ENCODE assay signal across 22 mouse cellular contexts in genomic region chr9:31851710-31852109, GRCm38 (mm10).
DNase-seq lines count a peak whose midpoint lies in the region; ATAC-seq and TF ChIP-seq lines count a peak whose summit lies in the region.
"Had no signal": no experiment of that assay in that cellular context is flagged by ENCODE, and none has a peak within 500 bp of the region (broad histone marks: within the 10 kb centered on the region; RNA-seq: fewer than 3 reads in every experiment).

No protein-coding gene starts in this region.

- H3K4me1 ChIP-seq in liver, postnatal 0 days (ENCODE audit: insufficient read depth), result no peaks in the 10 kb centered on the region
- no peaks in the 10 kb centered on the region for H3K4me1 ChIP-seq in liver, embryonic 12.5 days
- H3K4me1 ChIP-seq in intestine, embryonic 15.5 days (replicated peaks), result 0 out of 2 replicates have a peak, but pooled peaks cover 3% of the 10 kb centered on the region
- no peaks in the 10 kb centered on the region for H3K4me1 ChIP-seq in stomach, embryonic 16.5 days (ENCODE audit: control insufficient read depth, insufficient read depth, low read length)
- H3K4me1 ChIP-seq in midbrain, embryonic 10.5 days, result no peaks in the 10 kb centered on the region
- no peaks in the 10 kb centered on the region for H3K4me1 ChIP-seq in hindbrain, embryonic 12.5 days
- H3K4me1 ChIP-seq: forebrain, embryonic 15.5 days; neural tube, embryonic 13.5 days had no signal

- H3K4me3 ChIP-seq in liver, postnatal 0 days (ENCODE audit: low read depth, low read length), result no peak overlapping the region
- H3K4me3 ChIP-seq in liver, embryonic 12.5 days, result no peak overlapping the region
- no peak overlapping the region for H3K4me3 ChIP-seq in intestine, embryonic 15.5 days (replicated peaks)
- no peak overlapping the region for H3K4me3 ChIP-seq in stomach, embryonic 16.5 days (replicated peaks; ENCODE audit: low read length)
- H3K4me3 ChIP-seq in midbrain, embryonic 10.5 days, result no peak overlapping the region
- H3K4me3 ChIP-seq in hindbrain, embryonic 12.5 days, result no peak overlapping the region
- H3K4me3 ChIP-seq: forebrain, embryonic 15.5 days; gastrocnemius, adult 2 months; left cerebral cortex, adult 2 months; neural tube, embryonic 13.5 days had no signal

- H3K27me3 ChIP-seq in liver, postnatal 0 days (ENCODE audit: insufficient read depth, low read length), result no peaks in the 10 kb centered on the region
- H3K27me3 ChIP-seq in liver, embryonic 12.5 days (replicated peaks), result 0 out of 2 replicates have a peak, but pooled peaks cover 5% of the 10 kb centered on the region
- H3K27me3 ChIP-seq in intestine, embryonic 15.5 days (replicated peaks), result no peaks in the 10 kb centered on the region
- H3K27me3 ChIP-seq in stomach, embryonic 16.5 days (ENCODE audit: control insufficient read depth, insufficient read depth, low read length), result no peaks in the 10 kb centered on the region
- H3K27me3 ChIP-seq in midbrain, embryonic 10.5 days (ENCODE audit: low read depth, poor library complexity, severe bottlenecking), result no peaks in the 10 kb centered on the region
- H3K27me3 ChIP-seq in hindbrain, embryonic 12.5 days, result no peaks in the 10 kb centered on the region
- H3K27me3 ChIP-seq: forebrain, embryonic 15.5 days had no signal

- H3K36me3 ChIP-seq in liver, postnatal 0 days (replicated peaks; ENCODE audit: insufficient read depth, low read length), result no peaks in the 10 kb centered on the region
- H3K36me3 ChIP-seq in liver, embryonic 12.5 days, result no peaks in the 10 kb centered on the region
- H3K36me3 ChIP-seq in intestine, embryonic 15.5 days, result no peaks in the 10 kb centered on the region
- H3K36me3 ChIP-seq in stomach, embryonic 16.5 days (ENCODE audit: control insufficient read depth, insufficient read depth, low read length), result no peaks in the 10 kb centered on the region
- H3K36me3 ChIP-seq in midbrain, embryonic 10.5 days, result no peaks in the 10 kb centered on the region
- H3K36me3 ChIP-seq in hindbrain, embryonic 12.5 days, result no peaks in the 10 kb centered on the region
- H3K36me3 ChIP-seq: forebrain, embryonic 15.5 days; neural tube, embryonic 13.5 days had no signal

- WGBS in liver, postnatal 0 days (ENCODE audit: insufficient replicate concordance), result 40% methylated on average over 8 of the region's 8 CpGs
- 43% methylated on average over 8 of the region's 8 CpGs for WGBS in liver, embryonic 12.5 days (ENCODE audit: insufficient replicate concordance)
- 53% methylated on average over 8 of the region's 8 CpGs for WGBS in intestine, embryonic 15.5 days
- 46% methylated on average over 8 of the region's 8 CpGs for WGBS in stomach, embryonic 16.5 days
- WGBS in midbrain, embryonic 10.5 days, result 80% methylated on average over 8 of the region's 8 CpGs
- WGBS in hindbrain, embryonic 12.5 days, result 81% methylated on average over 8 of the region's 8 CpGs

- ATAC-seq in liver, postnatal 0 days, result peak; percentile 99
- ATAC-seq in liver, embryonic 12.5 days, result no peak
- peak; percentile 67 for ATAC-seq in CD4-positive, CD25-positive, alpha-beta regulatory T cell, adult 4 months
- ATAC-seq in intestine, embryonic 15.5 days, result peak; percentile 92
- ATAC-seq in stomach, embryonic 16.5 days (ENCODE audit: insufficient read depth, low FRiP score), result peak; percentile 88
- ATAC-seq in hindbrain, embryonic 12.5 days (ENCODE audit: low FRiP score), result no peak
- ATAC-seq: forebrain, embryonic 15.5 days had no signal

- H3K27ac ChIP-seq in liver, postnatal 0 days (ENCODE audit: low read depth), result no peak overlapping the region
- H3K27ac ChIP-seq in liver, embryonic 12.5 days, result no peak overlapping the region
- H3K27ac ChIP-seq in intestine, embryonic 15.5 days, result no peak overlapping the region; the same call in 1 of the 2 replicates
- H3K27ac ChIP-seq in stomach, embryonic 16.5 days (ENCODE audit: low read length), result peak overlapping the region; percentile 42; the same call in 1 of the 2 replicates
- H3K27ac ChIP-seq in midbrain, embryonic 10.5 days (replicated peaks), result no peak overlapping the region
- H3K27ac ChIP-seq in hindbrain, embryonic 12.5 days, result no peak overlapping the region
- H3K27ac ChIP-seq: forebrain, embryonic 15.5 days; gastrocnemius, adult 2 months; hindbrain, embryonic 14.5 days; left cerebral cortex, adult 2 months; liver, embryonic 14.5 days; neural tube, embryonic 13.5 days had no signal

- no peaks in the 10 kb centered on the region for H3K9me3 ChIP-seq in liver, postnatal 0 days (ENCODE audit: low read length)
- H3K9me3 ChIP-seq in liver, embryonic 12.5 days (replicated peaks), result no peaks in the 10 kb centered on the region
- H3K9me3 ChIP-seq in intestine, embryonic 15.5 days, result no peaks in the 10 kb centered on the region
- no peaks in the 10 kb centered on the region for H3K9me3 ChIP-seq in stomach, embryonic 16.5 days (replicated peaks; ENCODE audit: control insufficient read depth, low read length)
- no peaks in the 10 kb centered on the region for H3K9me3 ChIP-seq in midbrain, embryonic 10.5 days (replicated peaks)
- H3K9me3 ChIP-seq in hindbrain, embryonic 12.5 days (replicated peaks), result no peaks in the 10 kb centered on the region
- H3K9me3 ChIP-seq: forebrain, embryonic 15.5 days; neural tube, embryonic 13.5 days had no signal

- peak; percentile 61 for TF ChIP-seq EP300 in liver, postnatal 0 days (IDR thresholded peaks at IDR 0.05; ENCODE audit: low read depth)

- H3K4me2 ChIP-seq in liver, postnatal 0 days (ENCODE audit: low read depth, low read length), result no peak overlapping the region
- H3K4me2 ChIP-seq in liver, embryonic 12.5 days, result no peak overlapping the region
- H3K4me2 ChIP-seq in intestine, embryonic 15.5 days (replicated peaks), result no peak overlapping the region
- no peak overlapping the region for H3K4me2 ChIP-seq in stomach, embryonic 16.5 days (ENCODE audit: low read depth, low read length)
- H3K4me2 ChIP-seq in hindbrain, embryonic 12.5 days (replicated peaks), result no peak overlapping the region
- H3K4me2 ChIP-seq: forebrain, embryonic 15.5 days; heart, embryonic 11.5 days; hindbrain, embryonic 14.5 days; neural tube, embryonic 13.5 days had no signal

- no peak overlapping the region for H3K9ac ChIP-seq in liver, postnatal 0 days (replicated peaks)
- no peak overlapping the region for H3K9ac ChIP-seq in liver, embryonic 12.5 days
- no peak overlapping the region for H3K9ac ChIP-seq in intestine, embryonic 15.5 days
- H3K9ac ChIP-seq in stomach, embryonic 16.5 days (ENCODE audit: low read length), result no peak overlapping the region
- H3K9ac ChIP-seq in hindbrain, embryonic 12.5 days, result no peak overlapping the region
- H3K9ac ChIP-seq: forebrain, embryonic 15.5 days; hindbrain, embryonic 14.5 days; liver, embryonic 14.5 days; neural tube, embryonic 13.5 days had no signal

- peak; percentile 78 for DNase-seq in liver, postnatal 0 days
- no peak for DNase-seq in spleen, adult 12 weeks (ENCODE audit: low spot score)
- no peak for DNase-seq in midbrain, embryonic 10.5 days (ENCODE audit: low spot score)
- DNase-seq: adrenal gland, postnatal 14 days; cerebellum, postnatal 14 days; embryo, embryonic 11 days; gastrocnemius, adult 2 months; kidney, adult 2 months; kidney, postnatal 14 days; midbrain, embryonic 14.5 days; thymus, postnatal 36 days had no signal

- no peak for TF ChIP-seq CTCF in liver, postnatal 0 days (IDR thresholded peaks at IDR 0.05; ENCODE audit: low read depth)

Comparison
In these comparisons a context has a peak if more than half of its experiments do, and no peak if none do; other contexts are left out.
1. ATAC-seq: peak in liver, postnatal 0 days (single experiment), CD4-positive, CD25-positive, alpha-beta regulatory T cell, adult 4 months (single experiment), intestine, embryonic 15.5 days (single experiment) and stomach, embryonic 16.5 days (single experiment); none in liver, embryonic 12.5 days (single experiment) and hindbrain, embryonic 12.5 days (single experiment).